Mouse (Mus musculus) midbrain, embryonic 16.5 days (tissue): Measurements from ENCODE around the gene Gm20388. TPM values are rescaled to one million over a fixed set of nuclear protein-coding genes. Genes with fewer than 3 reads are reported as not detected.

Experiments used
- ATAC-seq: fragments of 200-750 bp; cut with Nextera tagmentation; 2 replicates; pipeline ENCODE4 v1.8.0; 2017; ENCODE audit warnings: moderate TSS enrichment
- H3K27ac ChIP-seq: fragments of 300-500 bp; sonication (generic); 2 replicates; pipeline ENCODE4 v1.5.1; 2014; ENCODE audit warnings: mild to moderate bottlenecking, low read length, mixed read lengths
- H3K27me3 ChIP-seq: fragments of 300-500 bp; sonication (generic); 2 replicates; pipeline ENCODE4 v1.6.1; 2014; ENCODE audit warnings: low read depth, low read length, mixed read lengths; ENCODE audit not compliant: control insufficient read depth, insufficient read depth
- H3K36me3 ChIP-seq: fragments of 300-500 bp; sonication (generic); 2 replicates; pipeline ENCODE4 v1.6.1; 2014; ENCODE audit warnings: mild to moderate bottlenecking, low read length, moderate library complexity, mixed read lengths; ENCODE audit not compliant: control insufficient read depth, insufficient read depth
- H3K4me1 ChIP-seq: fragments of 300-500 bp; sonication (generic); 2 replicates; pipeline ENCODE4 v1.6.1; 2014; ENCODE audit warnings: mild to moderate bottlenecking, low read length, mixed read lengths; ENCODE audit not compliant: control insufficient read depth, insufficient read depth
- H3K4me2 ChIP-seq: fragments of 300-500 bp; sonication (generic); 2 replicates; pipeline ENCODE4 v1.6.1; 2014; ENCODE audit warnings: mild to moderate bottlenecking, low read length, mixed read lengths
- H3K4me3 ChIP-seq: fragments of 300-500 bp; sonication (generic); 2 replicates; pipeline ENCODE4 v1.5.1; 2014; ENCODE audit warnings: low read depth, mild to moderate bottlenecking, low read length, moderate library complexity, mixed read lengths
- H3K9ac ChIP-seq: fragments of 300-500 bp; sonication (generic); 2 replicates; pipeline ENCODE4 v1.6.1; 2014; ENCODE audit warnings: low read depth, low read length, mixed read lengths
- H3K9me3 ChIP-seq: fragments of 300-500 bp; sonication (generic); replicated peaks from 2 replicates; pipeline ENCODE4 v1.6.1; 2014; ENCODE audit warnings: mild to moderate bottlenecking, low read length, mixed read lengths; ENCODE audit not compliant: control insufficient read depth, poor library complexity, severe bottlenecking
- WGBS: fragments of 180-500 bp; shearing (Covaris S2); extraction: QIAGEN DNeasy Blood & Tissue Kit; methylation state at CpG from one replicate; pipeline ENCODE4 v1.1.7; 2014; 5-methylcytosine and 5-hydroxymethylcytosine counted together
- polyA plus RNA-seq: library from polyadenylated mRNA; unstranded; fragments of >200 nt; fragmentation: Nextera tagmentation; extraction: Ambion mirVana; gene quantifications from 2 replicates; pipeline ENCODE4 v1.2.1, GENCODE M21; 2015

Gene Gm20388
- polyA plus RNA-seq, 1 experiment from 2014 or later = 7.5 TPM

- Histone ChIP-seq H3K36me3 (no peaks in the 10 kb centered on the region), H3K9me3 (no peaks in the 10 kb centered on the region), H3K27ac (no peak overlapping the region), H3K4me1 (no peaks in the 10 kb centered on the region; the same call in 1 of the 2 replicates), H3K9ac (no peak overlapping the region), H3K4me3 (no peak overlapping the region), H3K27me3 (no peaks in the 10 kb centered on the region), H3K4me2 (no peak overlapping the region)
- 65% methylated on average over 3 of the region's 3 CpGs for WGBS
- no peak for ATAC-seq
These were observed 3889.2 kb downstream of the Gm20388 start for GRCm38 (mm10) chr8:123799885-123800284.

- no peak for ATAC-seq
- 89% methylated on average over 7 of the region's 7 CpGs for WGBS
- H3K4me2 ChIP-seq = no peak overlapping the region
- no peaks in the 10 kb centered on the region for H3K36me3 ChIP-seq
- no peaks in the 10 kb centered on the region for H3K27me3 ChIP-seq
- H3K9ac ChIP-seq = no peak overlapping the region
- no peak overlapping the region for H3K4me3 ChIP-seq
- H3K9me3 ChIP-seq = no peaks in the 10 kb centered on the region
- H3K4me1 ChIP-seq = peaks cover 6% of the 10 kb centered on the region
- H3K27ac ChIP-seq = no peak overlapping the region
These were observed 3890.2 kb downstream of the Gm20388 start for GRCm38 (mm10) chr8:123800867-123801266.

GRCm38 (mm10) chr8:123801538-123801937 is 3890.9 kb downstream of the Gm20388 start:
- no peak overlapping the region for H3K4me3 ChIP-seq
- no peaks in the 10 kb centered on the region for H3K9me3 ChIP-seq
- H3K36me3 ChIP-seq = no peaks in the 10 kb centered on the region
- no peak overlapping the region for H3K9ac ChIP-seq
- H3K27me3 ChIP-seq = no peaks in the 10 kb centered on the region
- no peak for ATAC-seq
- H3K4me2 ChIP-seq = no peak overlapping the region
- peaks cover 6% of the 10 kb centered on the region for H3K4me1 ChIP-seq
- no peak overlapping the region for H3K27ac ChIP-seq
- WGBS = 88% methylated on average over 2 of the region's 2 CpGs

- no peaks in the 10 kb centered on the region for H3K36me3 ChIP-seq
- 86% methylated on average over 1 of the region's 1 CpGs for WGBS
- no peak overlapping the region for H3K4me2 ChIP-seq
- no peak overlapping the region for H3K27ac ChIP-seq
- no peaks in the 10 kb centered on the region for H3K27me3 ChIP-seq
- no peak overlapping the region for H3K9ac ChIP-seq
- H3K4me1 ChIP-seq = peaks cover 24% of the 10 kb centered on the region
- no peaks in the 10 kb centered on the region for H3K9me3 ChIP-seq
- H3K4me3 ChIP-seq = no peak overlapping the region
- no peak for ATAC-seq
These were observed 3893.0 kb downstream of the Gm20388 start for GRCm38 (mm10) chr8:123803639-123804038.

- no peaks in the 10 kb centered on the region for H3K36me3 ChIP-seq
- no peak overlapping the region for H3K9ac ChIP-seq
- peaks cover 28% of the 10 kb centered on the region for H3K4me1 ChIP-seq
- H3K27ac ChIP-seq = no peak overlapping the region
- H3K9me3 ChIP-seq = no peaks in the 10 kb centered on the region
- no peak overlapping the region for H3K4me2 ChIP-seq
- 83% methylated on average over 7 of the region's 7 CpGs for WGBS
- no peak for ATAC-seq
- no peak overlapping the region for H3K4me3 ChIP-seq
- H3K27me3 ChIP-seq = no peaks in the 10 kb centered on the region
These were observed 3893.9 kb downstream of the Gm20388 start for GRCm38 (mm10) chr8:123804586-123804985.

GRCm38 (mm10) chr8:123805209-123805717 is 3894.6 kb downstream of the Gm20388 start:
- Histone ChIP-seq H3K36me3 (no peaks in the 10 kb centered on the region), H3K27ac (peak overlapping the region; percentile 79), H3K9me3 (no peaks in the 10 kb centered on the region), H3K4me2 (peak overlapping the region; percentile 80), H3K27me3 (no peaks in the 10 kb centered on the region), H3K9ac (peak overlapping the region; percentile 84), H3K4me1 (peaks cover 28% of the 10 kb centered on the region), H3K4me3 (peak overlapping the region; percentile 65)
- 9% methylated on average over 15 of the region's 15 CpGs for WGBS
- peak; percentile 40; the same call in 1 of the 2 replicates for ATAC-seq

- Histone ChIP-seq H3K4me2 (peak within 1 kb of the TSS; percentile 80), H3K4me3 (peak within 1 kb of the TSS; percentile 65), H3K9me3 (no peaks in the 10 kb centered on the region), H3K27ac (peak within 1 kb of the TSS; percentile 79), H3K4me1 (peaks cover 28% of the 10 kb centered on the region), H3K36me3 (no peaks in the 10 kb centered on the region), H3K27me3 (no peaks in the 10 kb centered on the region), H3K9ac (peak within 1 kb of the TSS; percentile 84)
- peak; percentile 94 for ATAC-seq
- under 1% methylated on average over 31 of the region's 48 CpGs for WGBS
These were observed 3895.2 kb downstream of the Gm20388 start, which contains the start of gene Rab4a for GRCm38 (mm10) chr8:123805718-123806373. Gene Rab4a (plus strand): TSS chr8:123805985.

DNA sequence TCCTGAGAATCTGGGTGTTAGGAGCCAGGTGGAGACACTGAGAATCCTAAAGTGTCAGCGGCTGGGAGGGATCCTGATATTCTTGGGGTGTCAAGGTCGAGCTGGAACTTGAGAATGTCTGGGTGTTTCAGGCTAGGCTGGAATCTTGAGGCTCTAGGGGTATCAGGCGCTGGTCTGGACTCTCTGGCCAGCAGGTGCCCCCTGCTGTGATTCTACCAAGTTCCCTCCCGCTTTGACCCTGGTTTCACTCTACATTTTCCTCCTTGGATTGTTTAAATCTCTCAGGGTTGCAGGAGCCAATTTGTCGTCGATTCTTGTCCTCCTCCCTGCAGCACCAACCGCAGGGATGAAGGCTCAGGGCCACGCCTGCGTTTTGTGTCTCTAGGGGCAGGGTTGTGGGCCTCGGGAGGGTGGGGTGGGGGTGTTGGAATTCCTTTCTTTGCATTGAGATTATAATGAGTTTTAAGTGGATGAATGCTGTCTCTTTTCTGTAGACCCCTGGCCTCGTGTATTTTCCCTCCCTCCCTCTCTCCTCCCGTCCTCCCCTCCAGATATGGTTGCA is 3895.8 kb downstream of the Gm20388 start:
- peak; percentile 15 for ATAC-seq
- peak overlapping the region; percentile 80 for H3K4me2 ChIP-seq

DNA sequence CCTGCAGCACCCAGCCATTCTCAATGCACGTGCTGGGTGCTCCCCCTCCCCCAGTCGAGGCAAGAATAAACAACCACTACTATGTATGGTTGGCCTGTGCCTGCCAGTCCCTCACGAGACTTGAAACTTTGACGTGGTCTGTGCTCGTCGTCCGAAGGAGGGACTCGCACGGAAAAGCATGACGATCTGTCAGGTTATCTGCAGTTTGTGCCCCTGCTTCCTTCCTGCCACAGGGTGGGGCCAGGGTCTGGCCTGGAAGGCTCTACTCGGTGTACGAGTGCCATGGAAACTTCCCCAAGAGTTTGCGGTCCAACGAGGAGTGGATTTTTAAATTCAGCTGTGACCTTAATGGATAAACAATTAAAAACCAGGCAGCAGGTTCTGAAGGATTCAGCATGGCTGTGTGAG is 3896.4 kb downstream of the Gm20388 start:
- no peak for ATAC-seq

More for the DNA sequence above, 3895.8 kb downstream of the Gm20388 start:
- H3K4me3 ChIP-seq = peak overlapping the region; percentile 65
- peak overlapping the region; percentile 84 for H3K9ac ChIP-seq
- H3K36me3 ChIP-seq = no peaks in the 10 kb centered on the region
- H3K27me3 ChIP-seq = no peaks in the 10 kb centered on the region
- no peaks in the 10 kb centered on the region for H3K9me3 ChIP-seq
- peaks cover 28% of the 10 kb centered on the region for H3K4me1 ChIP-seq
- peak overlapping the region; percentile 79 for H3K27ac ChIP-seq
- under 1% methylated on average over 12 of the region's 12 CpGs for WGBS

More for the DNA sequence above, 3896.4 kb downstream of the Gm20388 start:
- Histone ChIP-seq H3K4me3 (peak overlapping the region; percentile 65), H3K27ac (no peak overlapping the region), H3K9ac (peak overlapping the region; percentile 84), H3K4me1 (peaks cover 28% of the 10 kb centered on the region), H3K27me3 (no peaks in the 10 kb centered on the region), H3K4me2 (peak overlapping the region; percentile 80), H3K9me3 (no peaks in the 10 kb centered on the region), H3K36me3 (no peaks in the 10 kb centered on the region)
- 3% methylated on average over 14 of the region's 14 CpGs for WGBS
